Comparison of ENCODE assay signal across 11 mouse cellular contexts in the genomic region with DNA sequence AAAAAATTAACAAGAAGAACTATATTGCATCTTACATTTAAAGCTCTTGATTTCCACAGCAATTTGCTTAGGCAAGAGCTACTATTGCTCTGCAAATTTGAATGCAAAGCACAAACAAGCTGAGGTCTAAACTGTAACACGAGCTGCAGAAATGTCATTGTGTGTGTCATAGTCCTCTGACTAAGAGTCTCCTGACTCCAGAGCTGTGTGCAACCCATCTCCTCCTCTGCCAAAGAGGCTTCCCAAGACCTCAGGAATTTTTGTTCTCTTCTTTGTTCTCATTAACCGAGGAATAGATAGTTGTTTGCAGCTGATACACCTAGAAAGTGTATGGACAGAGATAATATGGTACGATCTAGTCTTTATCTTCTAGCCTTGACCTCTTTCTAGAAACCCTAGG. TPM values are rescaled to one million over a fixed set of nuclear protein-coding genes. Genes with fewer than 3 reads are reported as not detected.
DNase-seq lines count a peak whose midpoint lies in the region; ATAC-seq and TF ChIP-seq lines count a peak whose summit lies in the region.
"Had no signal": no experiment of that assay in that cellular context is flagged by ENCODE, and none has a peak within 500 bp of the region (broad histone marks: within the 10 kb centered on the region; RNA-seq: fewer than 3 reads in every experiment).

No protein-coding gene starts in this region.

- no peaks in the 10 kb centered on the region for H3K9me3 ChIP-seq in kidney, embryonic 14.5 days (ENCODE audit: control insufficient read depth, low read length)
- no peaks in the 10 kb centered on the region for H3K9me3 ChIP-seq in CH12.LX (replicated peaks; ENCODE audit: low read length)
- H3K9me3 ChIP-seq: neural tube, embryonic 12.5 days had no signal

- no peak for TF ChIP-seq CTCF in kidney, adult 2 months (conservative IDR thresholded peaks at IDR 0.05; ENCODE audit: insufficient read depth, insufficient read length, low read depth, low read length)
- TF ChIP-seq CTCF in CH12.LX (conservative IDR thresholded peaks at IDR 0.05 in 1 of 2, IDR thresholded peaks at IDR 0.05 in 1 of 2; ENCODE audit: low read depth in 2 of 2, low read length in 2 of 2): no peak

- no peaks in the 10 kb centered on the region for H3K27me3 ChIP-seq in kidney, adult 2 months (replicated peaks; ENCODE audit: control insufficient read depth, insufficient read depth, low read length)
- no peaks in the 10 kb centered on the region for H3K27me3 ChIP-seq in kidney, embryonic 14.5 days (ENCODE audit: control insufficient read depth, insufficient read depth, low read length)
- H3K27me3 ChIP-seq in CH12.LX (replicated peaks) (no peaks in the 10 kb centered on the region), myocyte (ENCODE audit: control insufficient read depth, insufficient read depth, insufficient read length) (no peaks in the 10 kb centered on the region)
- H3K27me3 ChIP-seq: neural tube, embryonic 12.5 days had no signal

- WGBS in kidney, adult 2 months: 37% methylated on average over 3 of the region's 3 CpGs
- 80% methylated on average over 3 of the region's 3 CpGs for WGBS in kidney, embryonic 14.5 days

- peak overlapping the region; percentile 77 for H3K27ac ChIP-seq in kidney, adult 2 months (ENCODE audit: insufficient read depth, low read depth, low read length)
- no peak overlapping the region for H3K27ac ChIP-seq in kidney, embryonic 14.5 days (ENCODE audit: low read depth, low read length)
- no peak overlapping the region for H3K27ac ChIP-seq in CH12.LX (ENCODE audit: insufficient read depth, low read depth)
- H3K27ac ChIP-seq: neural tube, embryonic 12.5 days had no signal

- H3K36me3 ChIP-seq in kidney, adult 2 months (ENCODE audit: control insufficient read depth, insufficient read depth, low read length): no peaks in the 10 kb centered on the region
- no peaks in the 10 kb centered on the region for H3K36me3 ChIP-seq in kidney, embryonic 14.5 days (ENCODE audit: control insufficient read depth, insufficient read depth, low read length)
- no peaks in the 10 kb centered on the region for H3K36me3 ChIP-seq in CH12.LX (replicated peaks in 1 of 2; ENCODE audit: control insufficient read depth in 1 of 2, insufficient read depth in 1 of 2, low read length in 1 of 2)
- H3K36me3 ChIP-seq in myocyte (ENCODE audit: control insufficient read depth, insufficient read depth): no peaks in the 10 kb centered on the region
- H3K36me3 ChIP-seq: neural tube, embryonic 12.5 days had no signal

- no peak overlapping the region for H3ac ChIP-seq in myocyte (ENCODE audit: control insufficient read depth, insufficient read length)

- dilution Hi-C loops in CH12.LX (cut with MboI; ENCODE audit: extremely low pct_ligation_motif_present, extremely low pct_unique_long_range_greater_than_20kb, low sequenced_read_pairs): no loop called here

- H3K4me3 ChIP-seq in kidney, adult 2 months (ENCODE audit: insufficient read depth, low read depth, low read length): no peak overlapping the region
- H3K4me3 ChIP-seq in kidney, embryonic 14.5 days (ENCODE audit: low read length): no peak overlapping the region
- no peak overlapping the region for H3K4me3 ChIP-seq in CH12.LX (replicated peaks in 1 of 3; ENCODE audit: low read depth in 2 of 3, low read length in 2 of 3, poor library complexity in 1 of 3)
- H3K4me3 ChIP-seq in myocyte: no peak overlapping the region
- H3K4me3 ChIP-seq: neural tube, embryonic 12.5 days had no signal

- H3K79me2 ChIP-seq in CH12.LX (replicated peaks; ENCODE audit: control insufficient read depth, extremely low read depth, insufficient read depth, poor library complexity, severe bottlenecking): no peaks in the 10 kb centered on the region
- H3K79me2 ChIP-seq in myocyte (ENCODE audit: control insufficient read depth, insufficient read depth): no peaks in the 10 kb centered on the region

- no peak overlapping the region for H3K9ac ChIP-seq in kidney, embryonic 14.5 days (ENCODE audit: low read depth, low read length)
- H3K9ac ChIP-seq in CH12.LX (ENCODE audit: insufficient read depth, low read depth): 0 out of 2 replicates have a peak overlapping the region, but pooled peaks have one; percentile 53
- H3K9ac ChIP-seq: neural tube, embryonic 12.5 days had no signal

- in situ Hi-C loops in CH12.LX (cut with MboI; ENCODE audit: low pct_ligation_motif_present, low pct_unique_long_range_greater_than_20kb, low sequenced_read_pairs): no loop called here

- peaks cover 9% of the 10 kb centered on the region; the same call in 1 of the 2 replicates for H3K4me1 ChIP-seq in kidney, adult 2 months (ENCODE audit: control insufficient read depth, insufficient read depth, low read length)
- no peaks in the 10 kb centered on the region for H3K4me1 ChIP-seq in kidney, embryonic 14.5 days (ENCODE audit: control insufficient read depth, insufficient read depth, low read length)
- peaks cover 0 to 4% of the 10 kb centered on the region in 2 experiments; a peak in 1 of 4 replicates for H3K4me1 ChIP-seq in CH12.LX (ENCODE audit: control insufficient read depth in 1 of 2, insufficient read depth in 2 of 2)
- H3K4me1 ChIP-seq: neural tube, embryonic 12.5 days had no signal

- H3K4me2 ChIP-seq in kidney, embryonic 14.5 days (replicated peaks; ENCODE audit: low read depth, low read length): no peak overlapping the region
- peak overlapping the region; percentile 82 for H3K4me2 ChIP-seq in CH12.LX (ENCODE audit: insufficient read depth, low read depth, poor library complexity, severe bottlenecking)
- peak overlapping the region; percentile 85 for H3K4me2 ChIP-seq in myocyte (ENCODE audit: low read depth)
- H3K4me2 ChIP-seq: liver, embryonic 11.5 days; neural tube, embryonic 12.5 days had no signal

- no peak for ATAC-seq in kidney, embryonic 14.5 days (ENCODE audit: low FRiP score, low TSS enrichment)

- no peak for DNase-seq in kidney, adult 2 months
- no peak for DNase-seq in CH12.LX (ENCODE audit: extremely low read depth)
- peak; percentile 75 for DNase-seq in brain, adult 2 months (ENCODE audit: low read depth, low spot score)
- DNase-seq in cerebellum, adult 9-10 months: no peak
- DNase-seq in right cerebral cortex, postnatal 36 days (ENCODE audit: low spot score in 2 of 2): no peak
- DNase-seq: cerebellum, postnatal 36 days; kidney, adult 11 months had no signal

- TF ChIP-seq EP300 in CH12.LX (IDR thresholded peaks at IDR 0.05; ENCODE audit: low read length): no peak

- TF ChIP-seq POLR2A in kidney, adult 2 months (IDR thresholded peaks at IDR 0.05; ENCODE audit: low read depth, low read length): no peak
- TF ChIP-seq POLR2A in CH12.LX (IDR thresholded peaks at IDR 0.05; ENCODE audit: low read depth, low read length) (no peak), myocyte (IDR thresholded peaks at IDR 0.05; ENCODE audit: insufficient read length, low read depth) (no peak)

- TF ChIP-seq RAD21 in CH12.LX (IDR thresholded peaks at IDR 0.05; ENCODE audit: low read depth, low read length): no peak

TF ChIP-seq in CH12.LX, 34 proteins besides CTCF, POLR2A, EP300 and RAD21:
- TF ChIP-seq RCOR1 (conservative IDR thresholded peaks at IDR 0.05; ENCODE audit: low read depth, low read length) (no peak), USF2 (conservative IDR thresholded peaks at IDR 0.05; ENCODE audit: low read depth, low read length) (no peak), IRF4 (IDR thresholded peaks at IDR 0.05; ENCODE audit: low read depth, low read length) (no peak), POLR2AphosphoS2 (IDR thresholded peaks at IDR 0.05; ENCODE audit: low read depth, low read length) (no peak), ZNF384 (IDR thresholded peaks at IDR 0.05; ENCODE audit: low read depth, low read length) (no peak), MAZ (IDR thresholded peaks at IDR 0.05; ENCODE audit: low read depth, low read length) (no peak), TCF12 (IDR thresholded peaks at IDR 0.05; ENCODE audit: low read depth, low read length) (no peak), MAX (IDR thresholded peaks at IDR 0.05; ENCODE audit: low read length) (no peak), CHD2 (IDR thresholded peaks at IDR 0.05; ENCODE audit: low read length) (no peak), ELF1 (IDR thresholded peaks at IDR 0.05; ENCODE audit: low read depth, low read length) (no peak)
TF ChIP-seq in CH12.LX: peak in this region for 0.

TF ChIP-seq in myocyte, 11 proteins besides CTCF, POLR2A, EP300 and RAD21:
- no peak for TF ChIP-seq TCF12 (IDR thresholded peaks at IDR 0.05; ENCODE audit: insufficient read depth, poor library complexity, severe bottlenecking)
- peak; percentile 52; the same call in 1 of the 2 replicates for TF ChIP-seq CEBPB (IDR thresholded peaks at IDR 0.05; ENCODE audit: insufficient read depth, poor library complexity, severe bottlenecking)

RNA-seq across cellular contexts. Expression of a gene that starts 8.2 kb away (rescaled TPM):
- 19.2 and 23.4 TPM in 2 replicates for polyA plus RNA-seq in kidney, adult 2 months (2012; rRNA removed)
- 0.97 and 1.1 TPM in 2 replicates for polyA plus RNA-seq in kidney, embryonic 14.5 days (2014; fragmentation: Nextera tagmentation; extraction: Ambion mirVana)
- total RNA-seq in CH12.LX (2012; rRNA removed) (0.04 and 0.17 TPM in 2 replicates), CH12.LX (2014; rRNA removed) (not detected in 2 replicates)
- polyA plus RNA-seq in CH12.LX (2012; ENCODE audit: insufficient read length, low read depth) (not detected in 2 replicates), myocyte (2012; fragmentation: generic; extraction: Trizol) (0.55 TPM)
